Mouse (Mus musculus) E14TG2a.4 (cell line): ENCODE measurements around the gene Camk1d.

Experiments
- CTCF ChIP-seq: conservative IDR thresholded peaks from 2 replicates; pipeline ENCODE4 v1.5.1; 2014; ENCODE audit warnings: low read length
- NANOG ChIP-seq: IDR thresholded peaks from 2 replicates; pipeline ENCODE4 v1.6.1; 2014; ENCODE audit warnings: borderline replicate concordance, low read length, mixed read lengths

DNA sequence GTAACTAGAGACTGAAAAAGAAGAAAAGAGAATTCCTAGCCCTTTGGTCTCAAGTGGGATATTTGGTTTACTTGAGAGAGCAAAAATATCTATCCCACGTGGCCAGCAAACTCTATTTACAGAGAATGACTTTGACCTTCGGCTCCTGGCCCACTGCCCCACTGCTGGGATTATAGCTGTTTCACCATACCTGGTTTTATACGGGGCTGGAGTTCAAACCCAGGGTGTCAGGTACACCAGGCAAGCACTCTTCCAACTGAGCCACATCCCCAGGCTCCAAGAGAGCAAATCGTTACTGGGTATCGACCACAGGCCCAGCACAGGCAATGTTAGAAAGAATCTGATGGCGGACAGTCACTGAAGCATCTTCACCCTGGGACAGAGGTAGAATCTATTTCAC lies 34.9 kb upstream of the Camk1d start:
- TF ChIP-seq CTCF (no peak), NANOG (no peak)
